Mouse (Mus musculus) G1E-ER4 (cell line): ENCODE results near the gene Tbccd1. TPM values are rescaled to one million over a fixed set of nuclear protein-coding genes. Genes with fewer than 3 reads are reported as not detected.
A peak's percentile ranks its signal among the peaks of the same experiment; 100 is the strongest.

Source experiments
- GATA1 ChIP-seq: IDR thresholded peaks from one replicate; pipeline ENCODE4 v1.8.0; 2012; ENCODE audit warnings: low read length, inconsistent platforms
- polyA plus RNA-seq: library from polyadenylated mRNA; stranded (reverse); fragments of >175 nt; gene quantifications from 2 replicates; pipeline ENCODE4 v1.2.3, GENCODE M21; 2012

Gene Tbccd1
- polyA plus RNA-seq, 1 experiment: 1.9 TPM

- TF ChIP-seq GATA1: no peak
Observed at GRCm38 (mm10) chr16:22878716-22879115, 21.2 kb upstream of the Tbccd1 start.

- no peak for TF ChIP-seq GATA1
Observed at GRCm38 (mm10) chr16:22877660-22878390, 20.4 kb upstream of the Tbccd1 start.

- TF ChIP-seq GATA1: no peak
Observed at GRCm38 (mm10) chr16:22876218-22877043, 19.0 kb upstream of the Tbccd1 start.

GRCm38 (mm10) chr16:22873369-22873768 is 15.9 kb upstream of the Tbccd1 start:
- TF ChIP-seq GATA1: no peak

- TF ChIP-seq GATA1: no peak
Observed at GRCm38 (mm10) chr16:22872397-22872796, 14.9 kb upstream of the Tbccd1 start.

GRCm38 (mm10) chr16:22856773-22857172 is 696 bp downstream of the Tbccd1 start:
- peak; percentile 32 for TF ChIP-seq GATA1

- TF ChIP-seq GATA1: no peak
Observed at GRCm38 (mm10) chr16:22852709-22853108, 4.8 kb downstream of the Tbccd1 start.

- TF ChIP-seq GATA1: no peak
Observed at GRCm38 (mm10) chr16:22848331-22848730, 9.1 kb downstream of the Tbccd1 start.

- TF ChIP-seq GATA1: no peak
Observed at GRCm38 (mm10) chr16:22847686-22848085, 9.8 kb downstream of the Tbccd1 start.

GRCm38 (mm10) chr16:22845481-22845880 is 12.0 kb downstream of the Tbccd1 start:
- no peak for TF ChIP-seq GATA1

GRCm38 (mm10) chr16:22844834-22845233 is 12.6 kb downstream of the Tbccd1 start:
- TF ChIP-seq GATA1: no peak

GRCm38 (mm10) chr16:22844061-22844801 is 13.2 kb downstream of the Tbccd1 start:
- no peak for TF ChIP-seq GATA1

GRCm38 (mm10) chr16:22842871-22843270 is 14.6 kb downstream of the Tbccd1 start:
- TF ChIP-seq GATA1: no peak

- TF ChIP-seq GATA1: no peak
Observed at GRCm38 (mm10) chr16:22839146-22839857, 18.2 kb downstream of the Tbccd1 start.

- TF ChIP-seq GATA1: no peak
Observed at GRCm38 (mm10) chr16:22832932-22833525, 24.4 kb downstream of the Tbccd1 start.
